Mouse (Mus musculus) liver, embryonic 12.5 days (tissue): ENCODE results near the gene AU015836. TPM values are rescaled to one million over a fixed set of nuclear protein-coding genes. Genes with fewer than 3 reads are reported as not detected.
"Not testable (repeated sequence)": the region's sequence is repeated elsewhere in the genome, so short reads cannot be mapped to it uniquely, and the experiment has no call there.

Experiments
- ATAC-seq: fragments of 200-750 bp; cut with Nextera tagmentation; 2 replicates; pipeline ENCODE4 v1.8.0; 2017; ENCODE audit warnings: moderate number of reproducible peaks, mild to moderate bottlenecking, moderate library complexity
- H3K27ac ChIP-seq: fragments of 300-500 bp; sonication (generic); 2 replicates; pipeline ENCODE4 v1.5.1; 2016; ENCODE audit warnings: mild to moderate bottlenecking
- H3K27me3 ChIP-seq: fragments of 300-500 bp; sonication (generic); replicated peaks from 2 replicates; pipeline ENCODE4 v1.6.1; 2016; ENCODE audit warnings: mild to moderate bottlenecking, moderate library complexity
- H3K36me3 ChIP-seq: fragments of 300-500 bp; sonication (generic); 2 replicates; pipeline ENCODE4 v1.6.1; 2016; ENCODE audit warnings: mild to moderate bottlenecking, moderate library complexity
- H3K4me1 ChIP-seq: fragments of 300-500 bp; sonication (generic); 2 replicates; pipeline ENCODE4 v1.6.1; 2016
- H3K4me2 ChIP-seq: fragments of 300-500 bp; sonication (generic); 2 replicates; pipeline ENCODE4 v1.6.1; 2016; ENCODE audit warnings: mild to moderate bottlenecking, moderate library complexity
- H3K4me3 ChIP-seq: fragments of 300-500 bp; sonication (generic); 2 replicates; pipeline ENCODE4 v1.5.1; 2016; ENCODE audit warnings: mild to moderate bottlenecking, moderate library complexity
- H3K9ac ChIP-seq: fragments of 300-500 bp; sonication (generic); 2 replicates; pipeline ENCODE4 v1.6.1; 2016; ENCODE audit warnings: mild to moderate bottlenecking, moderate library complexity
- H3K9me3 ChIP-seq: fragments of 300-500 bp; sonication (generic); replicated peaks from 2 replicates; pipeline ENCODE4 v1.6.1; 2016; ENCODE audit warnings: mild to moderate bottlenecking, moderate library complexity
- WGBS: fragments of 180-500 bp; shearing (Covaris S2); methylation state at CpG from one replicate; pipeline ENCODE4 v1.1.7; 2016; ENCODE audit not compliant: insufficient replicate concordance; 5-methylcytosine and 5-hydroxymethylcytosine counted together
- polyA plus RNA-seq: library from polyadenylated mRNA; unstranded; fragments of >200 nt; fragmentation: Nextera tagmentation; extraction: Ambion mirVana; gene quantifications from 2 replicates; pipeline ENCODE4 v1.2.1, GENCODE M21; 2016

AU015836 gene
- polyA plus RNA-seq, result 0.17 and 0.37 TPM in 2 replicates

DNA sequence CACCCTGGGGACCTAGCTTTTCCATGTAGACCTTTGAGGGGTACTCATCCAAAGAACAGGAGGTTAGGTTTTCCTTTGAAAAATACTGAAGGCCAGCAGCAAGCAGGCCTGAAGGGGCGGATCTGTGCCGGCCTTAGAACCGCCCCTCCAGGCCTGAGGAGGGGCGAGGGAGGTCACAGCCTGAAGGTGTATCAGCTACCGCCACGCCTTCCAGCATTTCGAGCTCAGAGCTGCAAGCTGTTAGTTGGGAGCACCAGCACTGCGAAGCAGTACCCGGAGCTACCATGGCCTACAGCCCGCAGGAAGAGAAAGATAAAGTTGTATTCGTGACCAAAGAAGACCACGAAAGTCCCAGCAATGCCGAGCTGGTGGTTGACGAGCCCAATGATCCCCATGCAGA lies at the start of gene AU015836:
Gene AU015836 (plus strand): TSS at position 216 of the 400 bp plus-strand sequence.
- Histone ChIP-seq H3K9ac (no peak within 1 kb of the TSS), H3K27me3 (peaks cover 8% of the 10 kb centered on the region), H3K9me3 (no peaks in the 10 kb centered on the region), H3K36me3 (no peaks in the 10 kb centered on the region), H3K4me2 (no peak within 1 kb of the TSS), H3K4me1 (no peaks in the 10 kb centered on the region), H3K27ac (no peak within 1 kb of the TSS), H3K4me3 (no peak within 1 kb of the TSS)
- ATAC-seq, result no peak
- 46% methylated on average over 11 of the region's 14 CpGs for WGBS

DNA sequence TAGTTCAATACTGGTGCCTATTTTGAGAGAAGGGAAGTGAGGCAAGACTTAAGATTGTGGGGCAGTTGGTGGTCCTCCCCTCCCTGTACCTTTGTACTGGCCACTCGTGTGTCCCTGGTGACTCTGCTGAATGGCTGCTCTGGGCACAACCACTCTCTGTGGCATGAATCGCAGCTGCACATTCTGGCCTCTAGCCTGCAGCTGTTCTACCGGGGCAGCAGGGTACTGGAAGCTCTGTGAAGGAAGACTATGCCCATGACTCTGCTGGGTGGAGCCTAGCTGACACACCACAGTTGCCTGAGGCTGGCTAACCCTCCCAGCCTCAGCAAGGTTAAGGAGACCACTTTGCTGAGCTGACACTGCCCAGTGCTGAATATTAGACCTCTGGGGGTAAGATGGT lies 49.4 kb upstream of the AU015836 start:
- H3K4me1 ChIP-seq, result 0 out of 2 replicates have a peak, but pooled peaks cover 4% of the 10 kb centered on the region
- no peaks in the 10 kb centered on the region for H3K27me3 ChIP-seq
- 44% methylated on average over 3 of the region's 3 CpGs for WGBS
- no peak overlapping the region for H3K4me2 ChIP-seq
- no peak overlapping the region for H3K4me3 ChIP-seq
- no peaks in the 10 kb centered on the region for H3K36me3 ChIP-seq
- no peak overlapping the region for H3K9ac ChIP-seq
- no peak overlapping the region for H3K27ac ChIP-seq
- ATAC-seq, result no peak
- 0 out of 2 replicates have a peak, but pooled peaks cover 7% of the 10 kb centered on the region for H3K9me3 ChIP-seq

DNA sequence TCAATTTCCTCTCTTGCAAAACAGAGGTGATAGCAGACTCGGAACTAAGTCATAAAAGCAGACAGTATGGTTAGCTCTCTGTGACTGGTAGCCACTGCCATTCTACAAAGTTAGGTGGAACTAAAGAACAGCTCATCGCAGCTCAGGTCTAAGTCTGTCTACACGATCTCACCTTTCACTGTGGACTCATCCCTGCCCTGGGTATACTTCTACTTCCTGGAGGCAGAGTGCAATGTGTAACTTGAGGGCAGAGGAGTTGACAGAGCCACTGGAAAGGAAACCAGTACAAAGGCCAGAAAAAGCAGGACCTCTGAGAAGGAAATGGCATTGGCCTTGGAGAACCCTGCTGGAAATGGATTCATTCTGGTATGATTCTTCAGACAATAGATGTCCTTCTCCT lies 40.1 kb upstream of the AU015836 start:
- Histone ChIP-seq H3K9ac (no peak overlapping the region), H3K9me3 (no peaks in the 10 kb centered on the region), H3K27me3 (no peaks in the 10 kb centered on the region), H3K4me3 (no peak overlapping the region), H3K4me2 (peak overlapping the region; percentile 42), H3K36me3 (no peaks in the 10 kb centered on the region), H3K27ac (peak overlapping the region; percentile 81), H3K4me1 (peaks cover 27% of the 10 kb centered on the region)
- peak; percentile 36; the same call in 1 of the 2 replicates for ATAC-seq
- 43% methylated on average over 3 of the region's 3 CpGs for WGBS

DNA sequence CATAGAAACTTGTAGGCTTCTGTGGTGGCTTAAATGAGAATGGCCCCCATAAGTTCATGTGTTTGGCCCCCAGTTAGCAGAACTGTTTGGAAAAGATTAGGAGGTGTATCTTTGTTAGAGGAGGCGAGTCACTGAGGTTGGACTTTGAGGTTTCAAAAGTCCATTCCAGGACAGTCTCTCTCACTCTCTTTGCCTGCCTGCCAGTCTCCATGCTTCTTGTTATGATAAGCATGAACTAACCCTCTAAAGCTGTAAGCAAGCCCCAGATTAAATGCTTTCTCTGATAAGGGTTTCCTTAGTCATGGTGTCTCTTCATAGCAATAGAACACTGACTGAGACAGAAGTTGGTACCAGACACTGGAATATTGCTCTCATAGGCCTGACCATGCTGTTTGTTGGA lies 39.7 kb upstream of the AU015836 start:
- WGBS, result 26% methylated on average over 1 of the region's 1 CpGs
- no peak overlapping the region for H3K9ac ChIP-seq
- H3K36me3 ChIP-seq, result no peaks in the 10 kb centered on the region
- H3K9me3 ChIP-seq, result no peaks in the 10 kb centered on the region
- peaks cover 27% of the 10 kb centered on the region for H3K4me1 ChIP-seq
- H3K4me2 ChIP-seq, result peak overlapping the region; percentile 42
- peak; percentile 96 for ATAC-seq
- peak overlapping the region; percentile 81 for H3K27ac ChIP-seq
- H3K27me3 ChIP-seq, result no peaks in the 10 kb centered on the region
- no peak overlapping the region for H3K4me3 ChIP-seq

DNA sequence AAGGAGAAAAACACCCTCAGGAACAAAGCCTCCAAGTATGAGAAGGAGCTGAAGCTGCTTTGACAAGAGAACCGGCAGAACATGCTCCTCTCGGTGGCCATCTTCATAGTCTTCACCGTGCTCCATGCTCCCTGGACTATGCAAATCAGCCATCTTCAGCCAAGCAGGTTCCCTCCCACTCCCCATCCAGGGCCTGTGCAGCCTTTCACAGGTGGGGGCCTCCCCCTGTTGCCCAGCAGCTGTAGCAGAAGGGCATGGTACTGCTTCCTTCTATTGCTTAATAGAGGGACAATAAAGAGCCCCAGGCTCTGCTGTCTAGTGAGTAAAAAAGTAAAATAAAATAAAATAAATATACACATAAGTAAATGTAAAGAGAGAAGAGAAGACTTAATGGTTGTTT lies 36.8 kb upstream of the AU015836 start:
- ATAC-seq, result no peak
- Histone ChIP-seq H3K4me1 (peaks cover 27% of the 10 kb centered on the region), H3K9me3 (no peaks in the 10 kb centered on the region), H3K36me3 (no peaks in the 10 kb centered on the region), H3K4me3 (no peak overlapping the region), H3K27ac (no peak overlapping the region), H3K9ac (no peak overlapping the region), H3K4me2 (no peak overlapping the region), H3K27me3 (no peaks in the 10 kb centered on the region; the same call in 1 of the 2 replicates)
- WGBS, result 77% methylated on average over 3 of the region's 3 CpGs

DNA sequence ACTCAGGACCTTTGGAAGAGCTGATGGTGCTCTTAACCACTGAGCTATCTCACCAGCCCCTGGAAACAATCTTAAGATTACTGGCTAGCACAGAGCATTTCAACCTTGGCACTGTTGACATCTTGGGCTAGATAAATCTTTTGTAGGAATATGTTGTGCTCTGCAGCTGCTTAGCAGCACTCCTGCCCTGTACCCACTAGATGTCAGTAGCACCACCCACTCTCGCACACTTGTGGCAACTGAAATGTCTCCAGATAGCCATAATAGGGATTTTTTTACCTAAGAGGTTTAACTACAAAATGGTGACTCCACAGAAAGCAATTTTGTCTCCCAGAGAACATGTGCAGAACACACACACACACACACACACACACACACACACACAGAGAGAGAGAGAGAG lies 11.7 kb upstream of the AU015836 start:
- Histone ChIP-seq H3K4me1 (peaks cover 3% of the 10 kb centered on the region; the same call in 1 of the 2 replicates), H3K27ac (no peak overlapping the region), H3K9ac (no peak overlapping the region), H3K36me3 (no peaks in the 10 kb centered on the region), H3K27me3 (peaks cover 14% of the 10 kb centered on the region; the same call in 1 of the 2 replicates), H3K9me3 (no peaks in the 10 kb centered on the region), H3K4me2 (no peak overlapping the region), H3K4me3 (no peak overlapping the region)
- ATAC-seq, result no peak
- 21% methylated on average over 1 of the region's 1 CpGs for WGBS

DNA sequence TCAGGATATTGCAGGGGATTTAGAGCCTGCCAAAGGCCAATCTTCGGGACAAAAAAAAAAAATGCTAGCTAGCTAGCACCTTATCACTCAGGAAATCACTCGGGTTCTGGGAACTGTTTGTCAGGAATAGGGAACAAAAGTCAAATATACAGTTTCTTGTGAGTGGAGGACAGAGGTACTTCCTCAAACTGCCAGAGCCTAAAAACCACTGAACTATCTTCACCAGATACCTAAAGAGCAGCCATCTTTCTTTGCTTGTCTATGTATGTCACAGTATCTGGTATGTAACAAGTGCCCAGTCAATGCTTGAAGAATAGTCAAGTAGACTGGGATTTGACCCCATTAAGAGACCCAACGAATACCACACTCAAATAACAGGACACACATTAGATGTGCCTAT lies 10.0 kb upstream of the AU015836 start:
- H3K9ac ChIP-seq, result no peak overlapping the region
- H3K4me1 ChIP-seq, result peaks cover 3% of the 10 kb centered on the region; the same call in 1 of the 2 replicates
- no peak for ATAC-seq
- H3K27ac ChIP-seq, result no peak overlapping the region
- H3K36me3 ChIP-seq, result no peaks in the 10 kb centered on the region
- peaks cover 14% of the 10 kb centered on the region; the same call in 1 of the 2 replicates for H3K27me3 ChIP-seq
- 27% methylated on average over 3 of the region's 3 CpGs for WGBS
- no peak overlapping the region for H3K4me3 ChIP-seq
- H3K4me2 ChIP-seq, result no peak overlapping the region
- H3K9me3 ChIP-seq, result no peaks in the 10 kb centered on the region

DNA sequence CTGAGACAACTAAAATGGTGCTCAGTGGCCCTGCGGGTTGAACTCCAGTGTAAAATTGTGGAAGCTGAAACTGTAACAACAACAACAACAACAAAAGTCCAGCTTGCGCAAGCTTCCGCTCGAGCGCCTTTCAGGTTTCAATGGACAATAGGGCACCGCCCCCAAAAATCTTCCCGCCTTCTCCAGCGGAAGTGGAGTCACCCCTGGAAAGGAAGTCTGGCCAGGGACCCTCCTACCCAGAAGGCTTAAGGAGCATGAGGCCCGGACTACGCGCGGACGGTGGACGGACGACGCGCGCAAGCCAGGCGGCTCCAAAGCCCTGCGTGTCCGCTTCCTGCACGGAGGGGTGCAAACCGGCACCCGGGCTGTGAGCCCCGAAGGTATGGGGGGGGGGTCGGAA lies 11.9 kb downstream of the AU015836 start:
- ATAC-seq, result no peak
- 83% methylated on average over 26 of the region's 26 CpGs for WGBS
- H3K27ac ChIP-seq, result no peak overlapping the region
- peaks cover 8% of the 10 kb centered on the region; the same call in 1 of the 2 replicates for H3K4me1 ChIP-seq
- H3K36me3 ChIP-seq, result no peaks in the 10 kb centered on the region
- H3K9ac ChIP-seq, result no peak overlapping the region
- no peak overlapping the region for H3K4me3 ChIP-seq
- H3K4me2 ChIP-seq, result no peak overlapping the region
- H3K9me3 ChIP-seq, result no peaks in the 10 kb centered on the region
- H3K27me3 ChIP-seq, result peaks cover 6% of the 10 kb centered on the region

DNA sequence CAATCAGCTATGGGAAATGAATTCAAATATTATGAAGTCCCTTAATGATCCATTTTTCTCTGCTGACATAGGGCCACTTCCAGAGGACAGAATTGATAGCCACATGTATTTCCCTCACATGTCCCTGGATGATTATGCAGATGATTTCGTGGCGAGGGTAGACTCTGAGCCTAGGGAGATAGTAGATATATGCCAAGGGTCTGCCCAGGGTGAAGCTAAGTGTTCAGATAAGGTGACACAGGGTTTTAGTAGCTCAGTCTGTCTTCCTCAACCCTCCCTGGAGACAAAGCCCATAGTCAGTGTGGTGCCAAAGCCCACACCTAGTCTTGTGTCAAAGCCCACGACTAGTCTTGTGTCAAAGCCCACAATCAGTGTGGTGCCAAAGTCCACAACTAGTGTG lies 13.7 kb downstream of the AU015836 start:
- Histone ChIP-seq H3K4me1 (peaks cover 8% of the 10 kb centered on the region; the same call in 1 of the 2 replicates), H3K27ac (no peak overlapping the region), H3K9ac (no peak overlapping the region), H3K4me2 (no peak overlapping the region), H3K9me3 (no peaks in the 10 kb centered on the region), H3K4me3 (no peak overlapping the region), H3K27me3 (peaks cover 6% of the 10 kb centered on the region), H3K36me3 (no peaks in the 10 kb centered on the region)
- 39% methylated on average over 3 of the region's 3 CpGs for whole genome bisulfite sequencing
- ATAC-seq, result no peak

DNA sequence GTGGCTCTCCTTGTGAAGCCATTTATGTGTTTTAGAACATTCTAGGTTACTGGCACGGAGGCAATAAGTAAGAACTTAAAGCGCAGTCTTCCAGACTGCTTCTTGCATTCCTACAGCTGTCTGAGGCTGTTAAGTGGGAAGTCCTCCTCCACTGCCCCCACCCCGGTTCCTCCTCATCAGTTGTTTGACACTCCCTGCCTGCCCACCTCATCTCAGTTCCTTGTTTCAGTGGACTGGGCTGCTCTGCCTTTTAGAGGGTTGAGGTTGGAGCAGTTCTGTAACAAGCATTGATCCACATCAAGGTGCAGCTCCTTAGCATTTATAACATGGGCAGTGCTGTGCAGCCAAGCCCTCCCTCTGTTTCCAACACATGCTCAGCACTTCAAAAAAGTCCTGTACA lies 16.6 kb downstream of the AU015836 start:
- H3K9me3 ChIP-seq, H3K4me2 ChIP-seq, H3K27ac ChIP-seq, H3K4me3 ChIP-seq, H3K4me1 ChIP-seq, H3K9ac ChIP-seq, H3K36me3 ChIP-seq, ATAC-seq: not testable (repeated sequence)
- WGBS, result 48% methylated on average over 3 of the region's 3 CpGs
- H3K27me3 ChIP-seq, result peaks cover 26% of the 10 kb centered on the region

DNA sequence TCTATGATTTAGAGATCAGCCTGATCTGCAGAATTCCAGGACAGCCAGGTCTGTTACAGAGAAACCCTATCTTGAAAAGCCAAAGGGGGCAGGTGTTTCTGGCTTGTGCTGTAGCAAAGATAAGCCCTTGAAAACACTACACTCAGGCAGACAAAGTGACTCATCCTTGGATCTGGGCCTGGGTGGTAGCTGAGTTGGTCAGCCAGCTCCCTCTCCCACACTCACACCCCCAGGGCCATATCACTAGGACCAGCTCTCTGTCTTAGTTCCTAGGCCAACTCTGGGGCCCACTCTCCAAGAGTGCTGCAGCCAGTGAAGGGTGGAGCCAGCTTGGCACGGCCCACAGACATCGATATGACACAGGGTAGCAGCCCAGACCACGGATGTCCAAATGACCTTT lies 38.5 kb downstream of the AU015836 start:
- Histone ChIP-seq H3K4me2 (peak overlapping the region; percentile 32), H3K4me3 (no peak overlapping the region), H3K27ac (peak overlapping the region; percentile 73), H3K4me1 (peaks cover 38% of the 10 kb centered on the region), H3K27me3 (peaks cover 11% of the 10 kb centered on the region), H3K9me3 (no peaks in the 10 kb centered on the region), H3K36me3 (no peaks in the 10 kb centered on the region), H3K9ac (no peak overlapping the region)
- ATAC-seq, result peak; percentile 86
- WGBS, result 43% methylated on average over 3 of the region's 3 CpGs

DNA sequence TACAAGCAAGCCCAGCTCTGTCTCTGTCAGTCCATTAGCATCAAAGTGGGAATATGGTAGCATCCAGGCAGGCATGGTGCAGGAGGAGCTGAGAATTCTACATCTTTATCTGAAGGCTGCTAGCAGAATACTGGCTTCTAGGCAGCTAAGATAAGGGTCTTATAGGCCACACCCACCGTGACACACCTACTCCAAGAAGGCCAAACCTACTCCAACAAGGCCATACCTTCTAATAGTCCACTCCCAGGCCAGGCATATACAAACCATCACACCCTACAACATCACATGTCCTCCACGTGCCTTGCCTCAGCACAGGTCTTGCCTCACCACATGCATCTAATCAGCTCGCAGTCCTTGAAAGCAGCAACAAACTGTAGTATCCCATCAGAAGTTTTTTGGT lies 41.0 kb downstream of the AU015836 start:
- WGBS, result 52% methylated on average over 3 of the region's 3 CpGs
- Histone ChIP-seq H3K27ac (peak overlapping the region; percentile 25; the same call in 1 of the 2 replicates), H3K27me3 (peaks cover 28% of the 10 kb centered on the region), H3K4me2 (no peak overlapping the region), H3K9me3 (no peaks in the 10 kb centered on the region), H3K9ac (no peak overlapping the region), H3K36me3 (no peaks in the 10 kb centered on the region), H3K4me3 (no peak overlapping the region), H3K4me1 (peaks cover 38% of the 10 kb centered on the region)
- ATAC-seq, result peak; percentile 81

DNA sequence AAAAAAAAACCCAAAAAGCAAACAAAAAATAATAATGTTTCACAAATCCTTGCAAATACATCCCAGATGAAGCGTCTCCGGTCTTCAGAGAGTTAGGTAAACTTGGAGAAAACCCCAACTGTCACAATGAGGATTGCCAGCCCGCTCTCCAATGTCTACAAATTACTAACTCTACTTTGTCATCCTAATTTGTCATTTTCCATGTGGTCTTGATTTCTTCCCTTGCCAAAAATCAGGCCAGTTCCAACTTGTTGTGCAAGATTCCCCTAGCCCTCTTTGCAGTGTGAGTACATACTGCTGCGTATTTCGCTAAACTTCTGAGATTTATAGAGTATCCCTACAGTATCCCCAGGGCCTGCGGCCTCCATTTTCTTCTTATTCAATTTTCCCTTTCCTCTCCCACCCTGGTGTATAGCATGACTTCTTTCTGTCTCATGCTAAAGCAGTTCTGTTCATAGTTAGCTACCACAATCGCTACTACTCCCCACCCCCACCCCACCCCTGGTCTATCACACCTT lies 43.3 kb downstream of the AU015836 start:
- peaks cover 37% of the 10 kb centered on the region for H3K4me1 ChIP-seq
- H3K27ac ChIP-seq, result no peak overlapping the region
- no peaks in the 10 kb centered on the region for H3K36me3 ChIP-seq
- no peak overlapping the region for H3K4me3 ChIP-seq
- no peaks in the 10 kb centered on the region for H3K9me3 ChIP-seq
- peaks cover 40% of the 10 kb centered on the region for H3K27me3 ChIP-seq
- no peak overlapping the region for H3K4me2 ChIP-seq
- no peak for ATAC-seq
- no peak overlapping the region for H3K9ac ChIP-seq
- whole genome bisulfite sequencing, result 84% methylated on average over 7 of the region's 7 CpGs
